Mouse (Mus musculus) lung, postnatal 4 days (tissue): ENCODE measurements at regions not wholly inside any gene's neighbourhood (a gene's known extent, or its start where the extent isn't known, plus 50 kb on each side); places are given as distances from the start of the nearest gene placed in this dataset.
A peak's percentile ranks its signal among the peaks of the same experiment; 100 is the strongest.

Experiments
- DNase-seq, 2 experiments: peaks; one replicate each; pipeline ENCODE4 v3.0.0; 2021

- DNase-seq: peak in 1 of 2 experiments; percentile 50
These were observed 213.3 kb downstream of the Bcl2l11 start for GRCm38 (mm10) chr2:128339061-128339642.

GRCm38 (mm10) chr2:128339643-128340487 lies 214.0 kb downstream of the Bcl2l11 start:
- peak; percentile 38 to 49 for DNase-seq

GRCm38 (mm10) chr2:128340631-128341240 lies 214.9 kb downstream of the Bcl2l11 start:
- no peak for DNase-seq

GRCm38 (mm10) chr2:128342212-128342611 lies 216.4 kb downstream of the Bcl2l11 start:
- DNase-seq: no peak

- DNase-seq: no peak
These were observed 219.7 kb downstream of the Bcl2l11 start for GRCm38 (mm10) chr2:128345557-128345956.

- DNase-seq: no peak
These were observed 222.7 kb downstream of the Bcl2l11 start for GRCm38 (mm10) chr2:128348556-128348955.

- no peak for DNase-seq
These were observed 225.6 kb downstream of the Bcl2l11 start for GRCm38 (mm10) chr2:128351405-128351804.

GRCm38 (mm10) chr2:128352533-128352932 lies 226.7 kb downstream of the Bcl2l11 start:
- DNase-seq: no peak

GRCm38 (mm10) chr2:128353457-128353856 lies 227.6 kb downstream of the Bcl2l11 start:
- no peak for DNase-seq

GRCm38 (mm10) chr2:128356326-128356725 lies 230.5 kb downstream of the Bcl2l11 start:
- DNase-seq: no peak

GRCm38 (mm10) chr2:128359106-128359505 lies 231.9 kb upstream of the Spdye4c start:
- DNase-seq: no peak

GRCm38 (mm10) chr2:128360517-128360916 lies 230.5 kb upstream of the Spdye4c start:
- DNase-seq: no peak

GRCm38 (mm10) chr2:128361436-128361835 lies 229.6 kb upstream of the Spdye4c start:
- DNase-seq: no peak

GRCm38 (mm10) chr2:128364161-128364560 lies 226.8 kb upstream of the Spdye4c start:
- peak; percentile 69 to 72 for DNase-seq

GRCm38 (mm10) chr2:128365004-128365403 lies 226.0 kb upstream of the Spdye4c start:
- no peak for DNase-seq

- no peak for DNase-seq
These were observed 225.2 kb upstream of the Spdye4c start for GRCm38 (mm10) chr2:128365775-128366174.

- DNase-seq: no peak
These were observed 223.5 kb upstream of the Spdye4c start for GRCm38 (mm10) chr2:128367266-128368150.

GRCm38 (mm10) chr2:128368534-128369273 lies 222.3 kb upstream of the Spdye4c start:
- no peak for DNase-seq

GRCm38 (mm10) chr2:128370821-128371220 lies 220.2 kb upstream of the Spdye4c start:
- DNase-seq: no peak

GRCm38 (mm10) chr2:128372204-128372603 lies 218.8 kb upstream of the Spdye4c start:
- no peak for DNase-seq

GRCm38 (mm10) chr2:128373363-128374252 lies 217.4 kb upstream of the Spdye4c start:
- DNase-seq: peak; percentile 61 to 66
